Mouse (Mus musculus) heart, adult 2 months (tissue): ENCODE measurements at regions not wholly inside any gene's neighbourhood (a gene's known extent, or its start where the extent isn't known, plus 50 kb on each side); places are given as distances from the start of the nearest gene placed in this dataset.

Experiments
- CTCF ChIP-seq: fragments of 200-600 bp; IDR thresholded peaks from 2 replicates; pipeline ENCODE4 v1.8.1; 2022; ENCODE audit warnings: antibody characterized with exemption, mild to moderate bottlenecking, moderate library complexity
- POLR2A ChIP-seq: fragments of 200-500 bp; IDR thresholded peaks from 2 replicates; pipeline ENCODE4 v1.6.1; 2011; ENCODE audit warnings: mild to moderate bottlenecking, low read depth, low read length, control low read depth; ENCODE audit not compliant: insufficient read depth

DNA sequence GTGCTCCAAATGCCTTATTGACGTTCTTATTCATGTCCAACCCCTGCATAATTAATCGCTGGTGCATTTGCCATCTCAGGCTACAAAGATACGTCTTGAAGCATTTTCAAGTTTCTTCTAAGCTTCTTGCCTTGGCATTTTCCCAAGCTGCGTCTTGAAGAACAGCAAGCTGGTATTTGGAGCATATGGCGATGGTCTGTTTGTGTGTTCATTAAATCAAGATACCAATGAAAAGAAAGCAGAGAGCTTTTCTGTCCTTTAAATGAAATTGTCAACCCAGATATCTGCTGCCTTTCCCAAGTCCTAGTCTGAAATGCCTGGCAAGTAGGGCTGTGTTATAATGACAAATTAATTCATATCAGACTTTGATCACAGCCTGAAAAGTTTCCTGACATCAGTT, 502.4 kb downstream of the Tmem38b start:
- TF ChIP-seq POLR2A (no peak), CTCF (no peak)
